Mouse (Mus musculus): ENCODE measurements at regions not wholly inside any gene's neighbourhood (a gene's known extent, or its start where the extent isn't known, plus 50 kb on each side); places are given as distances from the start of the nearest gene placed in this dataset.

DNA sequence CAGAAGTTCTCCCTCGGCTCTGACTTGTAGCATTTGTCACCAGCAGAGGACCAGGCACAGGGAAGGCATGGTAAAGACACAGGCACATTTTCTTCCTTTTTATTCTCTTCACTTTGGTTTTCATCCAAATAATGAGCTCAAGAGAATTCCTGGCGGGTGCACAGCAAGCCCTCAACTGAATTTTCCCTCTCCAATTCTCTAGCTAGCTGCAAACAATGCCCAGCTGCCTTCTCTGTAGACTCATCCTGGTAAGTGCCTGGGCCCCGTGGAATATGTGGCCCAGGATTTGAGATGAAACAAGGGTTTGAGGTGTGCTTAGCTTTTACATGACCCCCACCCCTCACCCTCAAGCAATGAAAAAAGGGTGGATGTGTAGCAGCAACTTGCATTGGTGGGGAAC lies 90.4 kb downstream of the Otol1 start:
- peak; percentile 20 for TF ChIP-seq CTCF (conservative IDR thresholded peaks at IDR 0.05)
- DNase-seq (ENCODE audit: low spot score in 2 of 2), result peak in 1 of 2 experiments; percentile 32
- Histone ChIP-seq H3K4me3 (no peak overlapping the region), H3K27ac (peak overlapping the region; percentile 51; the same call in 1 of the 2 replicates)

GRCm38 (mm10) chr3:70102091-70102490 lies 94.7 kb downstream of the Otol1 start:
- no peak for TF ChIP-seq CTCF (conservative IDR thresholded peaks at IDR 0.05)
- Histone ChIP-seq H3K4me3 (no peak overlapping the region), H3K27ac (peak overlapping the region; percentile 92)
- DNase-seq (ENCODE audit: low spot score in 2 of 2), result no peak

GRCm38 (mm10) chr3:70102593-70103213 lies 95.3 kb downstream of the Otol1 start:
- peak overlapping the region; percentile 92 for H3K27ac ChIP-seq
- TF ChIP-seq CTCF (conservative IDR thresholded peaks at IDR 0.05), result no peak
- DNase-seq (ENCODE audit: low spot score in 2 of 2), result no peak
- H3K4me3 ChIP-seq, result no peak overlapping the region

- peak overlapping the region; percentile 54 for H3K4me3 ChIP-seq
- peak; percentile 96 for TF ChIP-seq CTCF (conservative IDR thresholded peaks at IDR 0.05)
- peak; percentile 83 to 88 for DNase-seq (ENCODE audit: low spot score in 2 of 2)
- H3K27ac ChIP-seq, result peak overlapping the region; percentile 92
Observed at GRCm38 (mm10) chr3:70103983-70104827, 96.8 kb downstream of the Otol1 start.

DNA sequence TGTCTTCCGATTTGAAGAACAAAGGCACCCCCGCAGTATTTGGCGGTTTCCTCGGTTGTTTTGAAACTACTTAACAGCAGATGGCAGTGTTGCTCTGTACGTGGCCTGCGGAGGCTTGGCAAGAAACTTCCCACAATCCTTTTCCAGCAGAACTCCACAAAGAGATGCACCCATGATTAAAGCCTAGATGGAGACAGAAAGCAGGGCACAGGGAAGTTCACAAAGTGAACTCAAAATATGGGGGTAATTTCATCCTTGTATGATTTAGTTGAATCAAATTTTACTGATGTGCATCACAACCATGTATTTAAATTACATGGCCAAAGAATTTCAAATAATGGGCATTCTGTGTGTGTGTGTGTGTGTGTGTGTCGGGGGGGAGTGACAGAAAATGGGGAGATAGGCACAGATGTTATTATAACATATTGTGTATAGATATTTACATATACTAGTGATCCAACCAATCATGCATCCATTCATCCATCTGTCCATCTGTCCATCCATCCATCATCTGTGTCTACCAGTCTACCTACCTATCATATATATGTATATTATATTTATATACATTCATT lies 97.5 kb downstream of the Otol1 start:
- peak; percentile 81 to 85 for DNase-seq (ENCODE audit: low spot score in 2 of 2)
- Histone ChIP-seq H3K27ac (peak overlapping the region; percentile 92), H3K4me3 (peak overlapping the region; percentile 54)
- TF ChIP-seq CTCF (conservative IDR thresholded peaks at IDR 0.05), result peak; percentile 86

- Histone ChIP-seq H3K4me3 (no peak overlapping the region), H3K27ac (peak overlapping the region; percentile 60)
- no peak for DNase-seq (ENCODE audit: low spot score in 2 of 2)
- TF ChIP-seq CTCF (conservative IDR thresholded peaks at IDR 0.05), result no peak
Observed at GRCm38 (mm10) chr3:70105561-70105960, 98.1 kb downstream of the Otol1 start.

DNA sequence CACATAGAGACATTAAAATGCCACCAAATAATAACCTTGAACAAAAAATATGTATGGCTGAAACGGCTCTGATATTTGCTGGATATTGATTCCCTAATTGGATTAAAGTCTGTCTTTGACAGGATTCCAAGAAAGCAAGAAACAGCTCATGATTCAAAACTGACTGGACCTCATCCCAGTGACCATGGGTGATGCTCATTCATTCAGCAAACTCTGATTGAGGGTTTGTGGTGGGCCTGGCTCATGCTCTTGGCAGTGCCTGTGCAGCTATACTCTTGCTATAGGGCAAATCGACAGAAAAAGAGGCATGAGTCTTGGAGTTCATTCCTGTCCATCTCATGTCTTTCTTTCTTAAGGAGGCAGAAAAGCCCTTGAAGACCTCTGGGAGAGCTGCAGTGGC lies 98.7 kb downstream of the Otol1 start:
- no peak for TF ChIP-seq CTCF (conservative IDR thresholded peaks at IDR 0.05)
- Histone ChIP-seq H3K27ac (peak overlapping the region; percentile 82), H3K4me3 (no peak overlapping the region)
- no peak for DNase-seq (ENCODE audit: low spot score in 2 of 2)

- DNase-seq (ENCODE audit: low spot score in 2 of 2), result no peak
- H3K27ac ChIP-seq, result no peak overlapping the region
- no peak overlapping the region for H3K4me3 ChIP-seq
- TF ChIP-seq CTCF (conservative IDR thresholded peaks at IDR 0.05), result no peak
Observed at GRCm38 (mm10) chr3:70126212-70126611, 118.8 kb downstream of the Otol1 start.

DNA sequence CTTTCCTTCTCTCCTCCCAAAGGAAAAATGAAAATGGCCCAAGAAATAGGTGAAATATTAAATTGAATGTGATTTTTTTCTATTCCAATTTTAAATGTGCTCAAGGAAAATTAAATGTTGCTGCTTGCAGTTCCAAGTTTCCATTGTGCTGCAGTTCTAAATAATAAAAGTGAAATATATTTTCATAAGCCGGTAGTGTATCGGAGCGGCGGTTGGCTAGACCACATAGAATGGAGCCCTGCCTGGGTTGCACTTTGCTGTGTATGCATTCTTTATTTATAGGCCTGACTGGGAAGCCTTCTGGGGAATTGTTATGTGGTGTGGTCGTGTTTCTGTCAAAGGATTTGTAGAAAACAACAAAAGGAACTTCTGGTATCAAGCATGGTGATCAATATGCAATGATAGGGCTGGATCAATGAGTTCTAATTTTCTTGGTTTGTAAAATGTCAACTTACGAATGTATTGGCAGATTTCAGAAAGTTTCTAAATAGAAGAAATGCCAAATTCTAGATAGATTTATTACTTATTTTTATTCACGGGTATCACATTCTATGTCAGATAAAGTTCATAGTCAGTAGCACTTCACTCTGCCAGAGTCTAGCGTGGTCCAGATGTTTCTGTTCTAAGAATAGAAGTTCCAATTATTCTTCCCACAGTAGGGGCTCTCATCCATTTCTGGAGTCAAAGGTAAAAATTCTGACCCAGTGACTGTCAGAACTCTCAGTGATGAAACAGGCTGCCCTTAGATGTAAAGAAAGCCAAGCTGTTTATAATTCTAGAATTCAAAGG lies 123.0 kb downstream of the Otol1 start:
- Histone ChIP-seq H3K4me3 (no peak overlapping the region), H3K27ac (no peak overlapping the region)
- DNase-seq (ENCODE audit: low spot score in 2 of 2), result no peak
- no peak for TF ChIP-seq CTCF (conservative IDR thresholded peaks at IDR 0.05)

GRCm38 (mm10) chr3:70134963-70135362 lies 127.5 kb downstream of the Otol1 start:
- TF ChIP-seq CTCF (conservative IDR thresholded peaks at IDR 0.05), result no peak
- no peak for DNase-seq (ENCODE audit: low spot score in 2 of 2)
- no peak overlapping the region for H3K4me3 ChIP-seq
- H3K27ac ChIP-seq, result no peak overlapping the region

- TF ChIP-seq CTCF (conservative IDR thresholded peaks at IDR 0.05), result no peak
- no peak overlapping the region for H3K27ac ChIP-seq
- DNase-seq (ENCODE audit: low spot score in 2 of 2), result no peak
- H3K4me3 ChIP-seq, result no peak overlapping the region
Observed at GRCm38 (mm10) chr3:70138488-70138887, 131.1 kb downstream of the Otol1 start.

DNA sequence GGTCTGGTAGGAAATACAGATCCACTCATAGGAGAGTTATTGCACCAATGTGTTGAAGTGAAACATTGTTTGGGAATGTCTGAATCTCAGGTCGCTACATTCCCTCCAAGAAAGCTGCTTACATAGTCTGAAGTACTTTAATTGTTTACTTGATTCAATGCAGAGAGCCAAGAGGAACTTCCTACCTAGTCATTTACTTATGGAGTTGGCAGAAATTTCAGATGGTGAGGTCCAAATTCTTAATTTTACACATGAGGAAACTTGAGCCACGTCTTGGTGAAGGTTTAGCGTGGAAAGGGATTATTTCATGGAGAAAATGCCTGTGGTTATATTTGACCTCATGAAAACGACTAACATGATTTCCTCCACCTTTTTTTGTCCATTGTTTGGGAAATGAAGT lies 131.5 kb downstream of the Otol1 start:
- no peak for TF ChIP-seq CTCF (conservative IDR thresholded peaks at IDR 0.05)
- H3K4me3 ChIP-seq, result no peak overlapping the region

GRCm38 (mm10) chr3:70145728-70146127 lies 138.3 kb downstream of the Otol1 start:
- Histone ChIP-seq H3K27ac (no peak overlapping the region), H3K4me3 (no peak overlapping the region)
- no peak for TF ChIP-seq CTCF (conservative IDR thresholded peaks at IDR 0.05)
- DNase-seq (ENCODE audit: low spot score in 2 of 2), result no peak

More for the DNA sequence above, 131.5 kb downstream of the Otol1 start:
- DNase-seq (ENCODE audit: low spot score in 2 of 2), result no peak
- H3K27ac ChIP-seq, result no peak overlapping the region

Measured in layer of hippocampus, adult 2 months (tissue).